Mouse (Mus musculus): ENCODE results near the gene Mknk1.

Mknk1 gene

GRCm38 (mm10) chr4:115838696-115839641, at the start of gene Mknk1:
TSS of gene Mknk1 (plus strand) at chr4:115839198.
- peak; percentile 87 for DNase-seq

- no peak for DNase-seq
These were observed 48.1 kb upstream of the Mknk1 start for GRCm38 (mm10) chr4:115790864-115791263.

GRCm38 (mm10) chr4:115795360-115795759, 43.6 kb upstream of the Mknk1 start:
- no peak for DNase-seq

GRCm38 (mm10) chr4:115799981-115800380, 39.0 kb upstream of the Mknk1 start:
- no peak for DNase-seq

- no peak for DNase-seq
These were observed 26.7 kb upstream of the Mknk1 start for GRCm38 (mm10) chr4:115812326-115812725.

- no peak for DNase-seq
These were observed 23.4 kb upstream of the Mknk1 start for GRCm38 (mm10) chr4:115815606-115816005.

DNA sequence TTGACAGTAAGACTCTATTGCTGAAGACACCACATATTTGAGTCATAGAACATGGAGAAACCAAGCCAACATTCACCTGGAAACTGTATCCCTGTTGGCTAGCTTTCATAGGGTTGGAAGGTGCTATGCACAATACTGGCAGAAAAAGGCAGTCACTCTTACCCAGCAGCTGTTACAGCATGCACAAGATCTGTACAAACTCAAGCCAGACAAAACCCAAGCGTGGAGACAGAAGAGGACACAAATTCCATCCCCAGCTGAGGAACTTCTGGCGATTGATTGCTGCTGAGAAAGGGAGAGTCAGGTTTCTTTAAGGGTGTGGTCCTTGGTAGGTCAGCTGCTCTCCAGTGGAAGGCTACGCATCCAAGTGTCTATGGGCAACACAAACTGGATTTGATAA, 18.8 kb upstream of the Mknk1 start:
- no peak for DNase-seq

DNA sequence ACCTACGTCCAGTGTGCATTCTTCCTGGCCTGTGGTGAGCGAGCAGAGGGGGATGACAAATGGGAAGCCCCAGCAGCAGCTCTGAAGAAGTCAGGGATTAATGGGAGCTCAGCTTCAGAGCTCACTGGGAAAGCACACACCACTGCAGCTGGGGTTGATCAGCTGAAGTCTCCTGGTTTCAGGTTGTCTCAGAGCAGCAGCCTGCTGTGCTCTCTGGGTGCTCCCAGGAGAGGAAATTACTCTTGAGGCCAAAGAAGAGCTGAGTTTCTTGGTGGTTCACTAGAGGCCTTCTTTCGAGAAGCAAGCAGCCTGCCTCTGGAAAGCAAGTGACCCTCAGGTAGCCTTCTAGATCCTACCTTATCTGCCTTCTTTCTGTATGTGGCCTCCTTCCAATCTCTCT, 18.1 kb upstream of the Mknk1 start:
- DNase-seq, result no peak

DNA sequence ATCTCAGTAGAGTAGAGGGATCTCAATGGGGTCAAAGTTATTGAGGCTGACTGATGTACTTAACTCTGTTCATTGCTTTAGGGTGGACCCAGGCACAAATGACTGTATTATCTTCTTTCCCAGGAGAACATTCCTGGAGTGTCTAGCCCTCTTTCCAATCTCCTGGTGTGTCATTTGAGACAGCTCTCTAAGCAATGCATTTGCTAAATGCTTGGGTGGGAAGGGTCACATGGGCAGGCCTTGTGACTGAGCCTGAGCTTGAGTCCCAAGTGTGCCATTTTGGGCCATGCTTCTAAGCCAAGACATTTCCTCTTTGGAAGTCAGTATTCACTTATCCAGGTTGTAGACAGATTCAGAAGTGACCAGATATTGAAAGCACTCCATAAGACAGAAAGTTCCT, 17.6 kb upstream of the Mknk1 start:
- DNase-seq, result no peak

GRCm38 (mm10) chr4:115821928-115822327, 17.1 kb upstream of the Mknk1 start:
- DNase-seq, result no peak

- DNase-seq, result no peak
These were observed 14.8 kb upstream of the Mknk1 start for GRCm38 (mm10) chr4:115824178-115824577.

DNA sequence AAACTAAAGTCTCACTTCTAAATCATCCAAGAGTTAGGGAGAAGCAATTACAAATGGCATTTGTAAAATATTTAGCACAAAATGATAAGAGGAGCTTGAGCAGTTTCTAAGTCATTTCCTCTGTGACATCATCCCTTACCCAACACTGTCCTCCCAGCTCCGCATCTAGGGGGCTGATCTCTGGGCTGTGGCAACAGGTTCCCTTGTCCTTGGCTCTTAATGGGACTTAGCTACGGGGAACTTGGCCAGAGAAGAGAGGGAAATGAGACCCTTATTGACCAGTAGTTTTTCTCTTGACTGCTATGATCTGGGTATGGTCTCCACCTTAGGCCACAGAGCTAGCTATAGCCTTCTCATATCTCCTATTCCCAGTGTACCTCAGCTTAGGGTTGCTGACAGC, 13.7 kb upstream of the Mknk1 start:
- no peak for DNase-seq

GRCm38 (mm10) chr4:115827066-115827465, 11.9 kb upstream of the Mknk1 start:
- DNase-seq, result no peak

- no peak for DNase-seq
These were observed 11.5 kb upstream of the Mknk1 start for GRCm38 (mm10) chr4:115827535-115827887.

- peak; percentile 58 for DNase-seq
These were observed 11.0 kb upstream of the Mknk1 start, which contains the start of gene Mob3c for GRCm38 (mm10) chr4:115827888-115828571. TSS of gene Mob3c (plus strand) at chr4:115828092.

GRCm38 (mm10) chr4:115828572-115828902, 10.5 kb upstream of the Mknk1 start:
- no peak for DNase-seq

DNA sequence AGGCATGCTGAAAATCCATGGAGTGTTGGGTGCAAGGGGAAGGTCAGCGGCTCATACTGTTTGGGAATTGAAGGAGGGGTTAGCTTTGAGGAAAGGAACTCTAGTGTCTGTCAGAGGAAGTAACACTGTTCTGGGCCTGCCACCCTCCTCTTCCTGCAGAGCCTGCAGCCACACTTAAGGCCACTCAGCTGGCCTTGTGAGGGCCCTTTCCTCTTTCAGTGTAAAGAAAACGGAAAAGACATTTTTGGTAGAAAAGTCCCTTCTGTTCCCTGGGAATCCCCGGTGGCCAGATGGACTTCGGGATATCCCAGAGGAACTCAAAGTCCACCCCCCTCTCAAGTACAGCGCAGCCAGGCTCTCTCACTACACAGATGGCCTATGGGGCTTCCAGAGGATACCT, 8.5 kb upstream of the Mknk1 start:
- DNase-seq, result no peak

- DNase-seq, result no peak
These were observed 7.8 kb upstream of the Mknk1 start for GRCm38 (mm10) chr4:115831221-115831620.

DNA sequence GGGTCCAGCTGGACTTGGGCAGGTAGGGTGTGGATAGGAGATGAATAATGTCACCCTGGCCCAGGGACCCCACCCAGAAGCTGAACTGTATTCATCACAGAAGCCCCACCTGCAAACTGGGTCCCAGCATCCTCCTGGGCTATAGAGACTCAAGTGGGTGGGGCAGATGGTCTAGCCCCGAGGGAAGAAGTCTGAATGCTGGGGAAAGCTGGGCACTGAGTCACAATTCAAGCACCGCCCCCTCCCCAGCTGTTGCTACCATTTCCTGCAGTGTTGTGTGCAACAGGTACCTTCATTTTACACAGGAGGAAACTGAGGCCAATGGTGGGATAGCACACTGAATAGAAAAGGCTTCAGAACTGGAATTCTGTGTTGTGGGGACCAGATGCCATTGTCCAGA, 7.0 kb upstream of the Mknk1 start:
- DNase-seq, result no peak

DNA sequence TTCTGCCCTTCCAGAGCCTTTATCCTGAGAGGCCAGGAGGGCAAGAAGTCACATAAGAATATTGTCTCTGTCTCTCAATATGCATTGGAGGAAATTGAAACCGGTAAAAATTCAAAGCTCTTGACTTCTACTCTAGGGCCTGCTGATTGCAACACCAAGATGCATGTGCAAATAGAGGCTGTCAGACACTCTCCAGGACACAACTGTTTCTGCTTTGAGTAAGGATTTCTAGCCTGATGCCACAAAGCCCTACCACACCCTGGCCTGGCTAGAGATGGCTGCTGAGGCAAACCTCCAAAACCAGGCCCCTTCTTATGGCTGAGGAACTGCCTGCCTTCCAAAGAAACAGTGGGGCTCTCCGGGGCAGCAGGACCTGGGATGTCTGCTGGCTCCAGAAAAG, 3.4 kb upstream of the Mknk1 start:
- no peak for DNase-seq

- no peak for DNase-seq
These were observed 802 bp upstream of the Mknk1 start for GRCm38 (mm10) chr4:115838196-115838595.

DNA sequence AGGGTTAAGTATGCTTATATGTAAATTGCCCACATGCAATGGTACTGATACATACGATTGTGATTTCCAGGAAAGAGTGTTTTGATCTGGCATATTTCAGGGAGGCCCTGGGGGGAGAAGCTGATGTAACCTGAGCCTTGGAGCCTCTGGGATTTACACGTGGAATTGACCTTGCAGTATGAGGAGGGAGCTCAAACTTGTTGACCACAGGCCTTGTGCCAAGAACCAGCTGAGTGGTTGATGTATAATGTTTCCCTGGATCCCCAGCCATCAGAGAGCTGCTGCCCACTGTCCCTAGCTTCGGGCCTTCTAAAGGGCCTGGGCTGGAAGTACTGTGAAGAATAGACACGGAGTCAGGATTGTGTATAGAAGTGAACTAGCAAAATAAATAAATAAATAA, 958 bp downstream of the Mknk1 start:
- DNase-seq, result no peak

- no peak for DNase-seq
These were observed 1.8 kb downstream of the Mknk1 start for GRCm38 (mm10) chr4:115840842-115841241.

- no peak for DNase-seq
These were observed 7.7 kb downstream of the Mknk1 start for GRCm38 (mm10) chr4:115846656-115847055.

Measured in right cerebral cortex, postnatal 25 days (tissue).